Mouse (Mus musculus) mature B cell (primary cell): ENCODE results near the gene 2810004N23Rik.
"Not testable (repeated sequence)": the region's sequence is repeated elsewhere in the genome, so short reads cannot be mapped to it uniquely, and the experiment has no call there.

Experiments
- in situ Hi-C: fragments of 300-500 bp; cut with MboI; formaldehyde crosslinking; loops from 2 replicates; pipeline ENCODE4 v1.14.3; 2019

The 2810004N23Rik gene

GRCm38 (mm10) chr8:124866669-124867068, 3.7 kb upstream of the 2810004N23Rik start:
- in situ Hi-C loops = no loop called here

GRCm38 (mm10) chr8:124863729-124864128, 809 bp upstream of the 2810004N23Rik start:
- in situ Hi-C loops = no loop called here

- in situ Hi-C loops = no loop called here
These were observed 300 bp upstream of the 2810004N23Rik start for GRCm38 (mm10) chr8:124863163-124863677.

- in situ Hi-C loops = no loop called here
These were observed 2.7 kb downstream of the 2810004N23Rik start for GRCm38 (mm10) chr8:124860188-124860587.

GRCm38 (mm10) chr8:124859466-124859865, 3.5 kb downstream of the 2810004N23Rik start:
- in situ Hi-C loops = no loop called here

- in situ Hi-C loops = no loop called here
These were observed 9.4 kb downstream of the 2810004N23Rik start for GRCm38 (mm10) chr8:124853511-124853910.

- in situ Hi-C loops = no loop called here
These were observed 17.3 kb downstream of the 2810004N23Rik start for GRCm38 (mm10) chr8:124845573-124845972.

- in situ Hi-C loops = no loop called here
These were observed 17.8 kb downstream of the 2810004N23Rik start for GRCm38 (mm10) chr8:124845131-124845530.

- in situ Hi-C loops = not testable (repeated sequence)
These were observed 20.0 kb downstream of the 2810004N23Rik start for GRCm38 (mm10) chr8:124842929-124843328.

GRCm38 (mm10) chr8:124841775-124842174, 21.1 kb downstream of the 2810004N23Rik start:
- in situ Hi-C loops = no loop called here

- in situ Hi-C loops = no loop called here
These were observed 22.0 kb downstream of the 2810004N23Rik start for GRCm38 (mm10) chr8:124840900-124841299.

GRCm38 (mm10) chr8:124839371-124839770, 23.5 kb downstream of the 2810004N23Rik start:
- in situ Hi-C loops = no loop called here

GRCm38 (mm10) chr8:124837956-124838355, 25.0 kb downstream of the 2810004N23Rik start:
- in situ Hi-C loops = no loop called here

- in situ Hi-C loops = no loop called here
These were observed 26.0 kb downstream of the 2810004N23Rik start for GRCm38 (mm10) chr8:124836907-124837306.

- in situ Hi-C loops = no loop called here
These were observed 26.6 kb downstream of the 2810004N23Rik start for GRCm38 (mm10) chr8:124836273-124836672.

GRCm38 (mm10) chr8:124835848-124836247, 27.1 kb downstream of the 2810004N23Rik start:
- in situ Hi-C loops = no loop called here

GRCm38 (mm10) chr8:124833430-124834205, 29.3 kb downstream of the 2810004N23Rik start:
- in situ Hi-C loops = no loop called here

- in situ Hi-C loops = no loop called here
These were observed 31.0 kb downstream of the 2810004N23Rik start for GRCm38 (mm10) chr8:124831941-124832340.

GRCm38 (mm10) chr8:124831531-124831930, 31.4 kb downstream of the 2810004N23Rik start:
- in situ Hi-C loops = no loop called here

- in situ Hi-C loops = no loop called here
These were observed 32.9 kb downstream of the 2810004N23Rik start for GRCm38 (mm10) chr8:124830050-124830449.

GRCm38 (mm10) chr8:124828561-124829240, 34.2 kb downstream of the 2810004N23Rik start:
- in situ Hi-C loops = no loop called here

GRCm38 (mm10) chr8:124827387-124827786, 35.5 kb downstream of the 2810004N23Rik start:
- in situ Hi-C loops = no loop called here

- in situ Hi-C loops = no loop called here
These were observed 36.3 kb downstream of the 2810004N23Rik start for GRCm38 (mm10) chr8:124826658-124827057.
